Mouse (Mus musculus) hindbrain, embryonic 14.5 days (tissue): Measurements from ENCODE around the gene Colgalt2. TPM values are rescaled to one million over a fixed set of nuclear protein-coding genes. Genes with fewer than 3 reads are reported as not detected.
"Not testable (repeated sequence)": the region's sequence is repeated elsewhere in the genome, so short reads cannot be mapped to it uniquely, and the experiment has no call there.

Experiments
- ATAC-seq: fragments of 200-750 bp; cut with Nextera tagmentation; 2 replicates; pipeline ENCODE4 v1.8.0; 2017; ENCODE audit warnings: moderate number of reproducible peaks, mild to moderate bottlenecking, moderate TSS enrichment, moderate library complexity; ENCODE audit not compliant: low FRiP score
- DNase-seq: peaks from one replicate; pipeline ENCODE4 v3.0.0-alpha.2; 2015; ENCODE audit warnings: low spot score
- H3K27ac ChIP-seq: fragments of 300-500 bp; sonication (generic); 2 replicates; pipeline ENCODE4 v1.5.1; 2014; ENCODE audit warnings: mild to moderate bottlenecking, moderate library complexity
- H3K27me3 ChIP-seq: fragments of 300-500 bp; sonication (generic); 2 replicates; pipeline ENCODE4 v1.6.1; 2014; ENCODE audit warnings: mild to moderate bottlenecking, low read length, mixed read lengths; ENCODE audit not compliant: control insufficient read depth, insufficient read depth
- H3K36me3 ChIP-seq: fragments of 300-500 bp; sonication (generic); replicated peaks from 2 replicates; pipeline ENCODE4 v1.6.1; 2014; ENCODE audit not compliant: control insufficient read depth, insufficient read depth
- H3K4me1 ChIP-seq: fragments of 300-500 bp; sonication (generic); replicated peaks from 2 replicates; pipeline ENCODE4 v1.6.1; 2014; ENCODE audit warnings: antibody characterized with exemption, low read length, mixed read lengths; ENCODE audit not compliant: control insufficient read depth, insufficient read depth
- H3K4me2 ChIP-seq: fragments of 300-500 bp; sonication (generic); replicated peaks from 2 replicates; pipeline ENCODE4 v1.6.1; 2014; ENCODE audit warnings: mild to moderate bottlenecking, moderate library complexity
- H3K4me3 ChIP-seq: fragments of 300-500 bp; sonication (generic); replicated peaks from 2 replicates; pipeline ENCODE4 v1.5.1; 2014; ENCODE audit warnings: mild to moderate bottlenecking, low read length
- H3K9ac ChIP-seq: fragments of 300-500 bp; sonication (generic); 2 replicates; pipeline ENCODE4 v1.6.1; 2014
- H3K9me3 ChIP-seq: fragments of 300-500 bp; sonication (generic); 2 replicates; pipeline ENCODE4 v1.6.1; 2016; ENCODE audit warnings: low read length; ENCODE audit not compliant: control insufficient read depth
- WGBS: fragments of 180-500 bp; shearing (Covaris S2); extraction: QIAGEN DNeasy Blood & Tissue Kit; methylation state at CpG from one replicate; pipeline ENCODE4 v1.1.7; 2014; 5-methylcytosine and 5-hydroxymethylcytosine counted together
- polyA plus RNA-seq: library from polyadenylated mRNA; unstranded; fragments of >200 nt; fragmentation: Nextera tagmentation; extraction: Ambion mirVana; gene quantifications from 2 replicates; pipeline ENCODE4 v1.2.1, GENCODE M21; 2014

Gene Colgalt2
- polyA plus RNA-seq, 1 experiment from 2014 or later: 3.4 TPM

GRCm38 (mm10) chr1:152437518-152437917 lies 37.9 kb downstream of the Colgalt2 start:
- 84% methylated on average over 15 of the region's 17 CpGs for WGBS
- DNase-seq, H3K9ac ChIP-seq, H3K36me3 ChIP-seq, H3K4me3 ChIP-seq, H3K27ac ChIP-seq, H3K9me3 ChIP-seq, H3K4me2 ChIP-seq, ATAC-seq, H3K4me1 ChIP-seq, H3K27me3 ChIP-seq: not testable (repeated sequence)

GRCm38 (mm10) chr1:152439408-152439807 lies 39.8 kb downstream of the Colgalt2 start:
- no peak overlapping the region for H3K27ac ChIP-seq
- 60% methylated on average over 4 of the region's 4 CpGs for WGBS
- no peak overlapping the region for H3K4me2 ChIP-seq
- no peaks in the 10 kb centered on the region for H3K4me1 ChIP-seq
- no peaks in the 10 kb centered on the region for H3K9me3 ChIP-seq
- no peaks in the 10 kb centered on the region for H3K36me3 ChIP-seq
- DNase-seq (no peak), ATAC-seq (no peak)
- H3K27me3 ChIP-seq: no peaks in the 10 kb centered on the region
- no peak overlapping the region for H3K9ac ChIP-seq
- no peak overlapping the region for H3K4me3 ChIP-seq

DNA sequence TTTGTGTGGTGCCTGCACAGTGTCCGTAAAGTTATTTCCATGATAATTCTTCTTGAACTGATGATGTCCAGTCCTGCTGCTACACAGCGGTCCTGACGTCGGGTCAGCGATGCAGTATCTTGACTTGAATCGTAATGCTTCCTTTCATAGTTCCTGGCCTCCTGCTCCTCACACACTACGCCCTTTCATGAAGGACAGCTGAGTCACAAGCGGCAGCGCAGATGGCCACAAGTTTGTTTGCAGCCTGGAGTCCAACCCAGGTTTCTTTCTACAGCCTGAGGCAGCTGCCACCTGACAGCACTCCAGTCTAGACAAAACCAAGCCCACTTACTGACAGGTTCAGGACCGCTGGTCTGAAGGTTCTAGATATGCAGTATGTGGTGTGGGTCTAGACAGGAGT lies 40.2 kb downstream of the Colgalt2 start:
- no peak overlapping the region for H3K4me2 ChIP-seq
- DNase-seq (no peak), ATAC-seq (no peak)
- H3K4me1 ChIP-seq: no peaks in the 10 kb centered on the region
- 79% methylated on average over 10 of the region's 10 CpGs for WGBS
- no peak overlapping the region for H3K27ac ChIP-seq
- no peaks in the 10 kb centered on the region for H3K27me3 ChIP-seq
- no peaks in the 10 kb centered on the region for H3K9me3 ChIP-seq
- no peak overlapping the region for H3K9ac ChIP-seq
- H3K4me3 ChIP-seq: no peak overlapping the region
- no peaks in the 10 kb centered on the region for H3K36me3 ChIP-seq

DNA sequence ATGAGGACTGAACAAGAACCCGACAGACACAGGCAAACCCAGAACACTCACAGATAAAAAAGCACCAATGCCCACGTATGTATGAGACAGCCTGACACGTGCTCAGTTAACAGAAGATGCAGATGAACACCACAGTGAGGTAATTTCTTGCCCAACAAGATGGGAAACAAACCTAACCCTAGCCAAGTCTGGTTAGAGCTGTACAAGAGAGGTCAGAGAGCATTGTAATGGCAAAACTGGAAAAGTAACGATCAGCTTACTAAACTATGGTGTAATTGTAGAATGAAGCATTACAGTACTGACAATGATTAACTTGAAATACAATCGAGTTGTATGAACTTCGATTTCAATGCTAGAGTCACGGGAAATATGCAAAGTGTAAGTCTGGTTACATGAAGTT lies 45.0 kb downstream of the Colgalt2 start:
- no peak for DNase-seq
- Histone ChIP-seq H3K27me3 (no peaks in the 10 kb centered on the region), H3K36me3 (no peaks in the 10 kb centered on the region), H3K9ac (no peak overlapping the region), H3K4me2 (no peak overlapping the region), H3K4me1 (no peaks in the 10 kb centered on the region), H3K27ac (no peak overlapping the region), H3K4me3 (no peak overlapping the region), H3K9me3 (no peaks in the 10 kb centered on the region)
- WGBS: 90% methylated on average over 7 of the region's 7 CpGs
- no peak for ATAC-seq

GRCm38 (mm10) chr1:152445925-152446324 lies 46.3 kb downstream of the Colgalt2 start:
- H3K9me3 ChIP-seq: no peaks in the 10 kb centered on the region
- H3K4me3 ChIP-seq: no peak overlapping the region
- H3K4me1 ChIP-seq: no peaks in the 10 kb centered on the region
- no peak for DNase-seq
- no peak overlapping the region for H3K9ac ChIP-seq
- H3K27ac ChIP-seq: no peak overlapping the region
- no peaks in the 10 kb centered on the region for H3K36me3 ChIP-seq
- no peak for ATAC-seq
- WGBS: 86% methylated on average over 6 of the region's 6 CpGs
- no peak overlapping the region for H3K4me2 ChIP-seq
- H3K27me3 ChIP-seq: no peaks in the 10 kb centered on the region

- Histone ChIP-seq H3K27me3 (no peaks in the 10 kb centered on the region), H3K36me3 (no peaks in the 10 kb centered on the region), H3K9ac (no peak overlapping the region), H3K4me2 (no peak overlapping the region), H3K4me1 (peaks cover 3% of the 10 kb centered on the region; the same call in 1 of the 2 replicates), H3K9me3 (no peaks in the 10 kb centered on the region), H3K27ac (no peak overlapping the region), H3K4me3 (no peak overlapping the region)
- no peak for ATAC-seq
- no peak for DNase-seq
- WGBS: 69% methylated on average over 5 of the region's 5 CpGs
Measured at GRCm38 (mm10) chr1:152454536-152454935, 54.9 kb downstream of the Colgalt2 start.

- no peaks in the 10 kb centered on the region for H3K27me3 ChIP-seq
- no peaks in the 10 kb centered on the region for H3K9me3 ChIP-seq
- H3K27ac ChIP-seq: peak overlapping the region; percentile 23; the same call in 1 of the 2 replicates
- no peak overlapping the region for H3K4me3 ChIP-seq
- WGBS: 39% methylated on average over 10 of the region's 10 CpGs
- no peaks in the 10 kb centered on the region for H3K36me3 ChIP-seq
- H3K4me2 ChIP-seq: 0 out of 2 replicates have a peak overlapping the region, but pooled peaks have one; percentile 23
- DNase-seq (peak; percentile 58), ATAC-seq (peak; percentile 78; the same call in 1 of the 2 replicates)
- no peak overlapping the region for H3K9ac ChIP-seq
- peaks cover 3% of the 10 kb centered on the region; the same call in 1 of the 2 replicates for H3K4me1 ChIP-seq
Measured at GRCm38 (mm10) chr1:152455275-152456243, 55.9 kb downstream of the Colgalt2 start.

- ATAC-seq: no peak
- no peak overlapping the region for H3K4me2 ChIP-seq
- peaks cover 3% of the 10 kb centered on the region; the same call in 1 of the 2 replicates for H3K4me1 ChIP-seq
- WGBS: 66% methylated on average over 3 of the region's 3 CpGs
- H3K36me3 ChIP-seq: no peaks in the 10 kb centered on the region
- H3K9ac ChIP-seq: no peak overlapping the region
- H3K4me3 ChIP-seq: no peak overlapping the region
- no peaks in the 10 kb centered on the region for H3K27me3 ChIP-seq
- no peaks in the 10 kb centered on the region for H3K9me3 ChIP-seq
- H3K27ac ChIP-seq: no peak overlapping the region
- DNase-seq: no peak
Measured at GRCm38 (mm10) chr1:152456266-152456665, 56.6 kb downstream of the Colgalt2 start.

GRCm38 (mm10) chr1:152457596-152457995 lies 58.0 kb downstream of the Colgalt2 start:
- Histone ChIP-seq H3K27me3 (no peaks in the 10 kb centered on the region), H3K4me1 (peaks cover 3% of the 10 kb centered on the region; the same call in 1 of the 2 replicates), H3K9me3 (no peaks in the 10 kb centered on the region), H3K4me3 (no peak overlapping the region), H3K36me3 (no peaks in the 10 kb centered on the region), H3K27ac (no peak overlapping the region), H3K9ac (no peak overlapping the region), H3K4me2 (no peak overlapping the region)
- ATAC-seq: no peak
- DNase-seq: no peak
- 63% methylated on average over 5 of the region's 5 CpGs for whole genome bisulfite sequencing
